Mouse (Mus musculus) stomach, embryonic 15.5 days (tissue): ENCODE measurements at regions not wholly inside any gene's neighbourhood (a gene's known extent, or its start where the extent isn't known, plus 50 kb on each side); places are given as distances from the start of the nearest gene placed in this dataset.

Experiments used
- ATAC-seq: fragments of 200-750 bp; cut with Nextera tagmentation; 2 replicates; pipeline ENCODE4 v1.8.0; 2017; ENCODE audit warnings: low read depth, moderate number of reproducible peaks, moderate TSS enrichment; ENCODE audit not compliant: insufficient read depth, low FRiP score
- H3K27ac ChIP-seq: fragments of 300-500 bp; sonication (generic); 2 replicates; pipeline ENCODE4 v1.5.1; 2015; ENCODE audit warnings: mild to moderate bottlenecking, inconsistent platforms
- H3K27me3 ChIP-seq: fragments of 300-500 bp; sonication (generic); replicated peaks from 2 replicates; pipeline ENCODE4 v1.6.1; 2015; ENCODE audit warnings: inconsistent platforms
- H3K36me3 ChIP-seq: fragments of 300-500 bp; sonication (generic); 2 replicates; pipeline ENCODE4 v1.6.1; 2015; ENCODE audit warnings: inconsistent platforms
- H3K4me1 ChIP-seq: fragments of 300-500 bp; sonication (generic); 2 replicates; pipeline ENCODE4 v1.6.1; 2015; ENCODE audit warnings: inconsistent platforms
- H3K4me2 ChIP-seq: fragments of 300-500 bp; sonication (generic); 2 replicates; pipeline ENCODE4 v1.6.1; 2015; ENCODE audit warnings: mild to moderate bottlenecking, inconsistent platforms
- H3K4me3 ChIP-seq: fragments of 300-500 bp; sonication (generic); replicated peaks from 2 replicates; pipeline ENCODE4 v1.5.1; 2015; ENCODE audit warnings: inconsistent platforms
- H3K9ac ChIP-seq: fragments of 300-500 bp; sonication (generic); 2 replicates; pipeline ENCODE4 v1.6.1; 2015; ENCODE audit warnings: inconsistent platforms
- H3K9me3 ChIP-seq: fragments of 300-500 bp; sonication (generic); 2 replicates; pipeline ENCODE4 v1.6.1; 2016; ENCODE audit warnings: inconsistent platforms
- WGBS: fragments of 180-500 bp; shearing (Covaris S2); methylation state at CpG from one replicate; pipeline ENCODE4 v1.1.7; 2015; 5-methylcytosine and 5-hydroxymethylcytosine counted together

DNA sequence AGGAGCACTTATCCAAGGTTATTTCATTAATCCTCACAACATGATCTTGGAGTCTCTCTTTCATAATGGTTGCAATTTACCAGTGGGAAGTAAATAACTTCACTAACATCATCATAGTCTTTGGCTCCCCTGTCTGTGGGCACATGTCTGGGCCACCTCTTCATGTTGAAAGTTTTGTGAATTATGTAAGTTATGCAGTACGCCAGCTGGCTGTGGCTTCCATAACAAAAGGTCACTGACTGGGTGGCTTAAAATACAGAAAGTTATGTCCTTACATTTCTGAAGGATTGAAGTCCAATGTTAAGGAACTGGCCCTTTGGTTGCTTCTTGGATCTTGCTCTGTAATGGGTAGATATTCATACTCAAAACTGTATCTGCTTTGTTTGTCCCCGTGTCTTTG lies 339.4 kb upstream of the Marcks start:
- Histone ChIP-seq H3K9me3 (no peaks in the 10 kb centered on the region), H3K9ac (no peak overlapping the region), H3K27me3 (no peaks in the 10 kb centered on the region), H3K4me1 (no peaks in the 10 kb centered on the region), H3K36me3 (no peaks in the 10 kb centered on the region), H3K4me2 (no peak overlapping the region), H3K27ac (no peak overlapping the region), H3K4me3 (no peak overlapping the region)
- no peak for ATAC-seq
- 86% methylated on average over 2 of the region's 2 CpGs for WGBS

DNA sequence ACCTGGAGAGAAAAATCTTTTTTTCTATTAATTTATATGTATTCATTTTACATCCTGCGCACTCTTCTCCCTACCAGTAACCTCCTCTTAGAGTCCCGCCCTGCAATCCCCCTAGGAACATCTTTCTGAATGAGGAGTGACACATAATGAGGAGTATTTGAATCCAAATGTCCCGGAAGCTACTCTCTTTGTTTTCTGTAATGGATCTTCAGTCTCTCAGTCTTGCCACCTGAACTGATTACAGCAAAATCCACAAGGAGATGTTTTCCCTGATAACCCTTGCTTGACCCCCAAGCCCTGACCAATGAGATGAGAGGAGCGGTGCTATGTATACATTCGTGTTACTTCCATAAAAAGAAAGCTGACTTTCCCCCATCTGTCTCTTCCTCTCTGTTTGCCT lies 334.4 kb upstream of the Marcks start:
- 65% methylated on average over 5 of the region's 5 CpGs for WGBS
- no peak overlapping the region for H3K9ac ChIP-seq
- no peaks in the 10 kb centered on the region for H3K27me3 ChIP-seq
- no peak for ATAC-seq
- H3K4me2 ChIP-seq: no peak overlapping the region
- H3K9me3 ChIP-seq: no peaks in the 10 kb centered on the region
- H3K27ac ChIP-seq: no peak overlapping the region
- H3K36me3 ChIP-seq: no peaks in the 10 kb centered on the region
- no peaks in the 10 kb centered on the region for H3K4me1 ChIP-seq
- no peak overlapping the region for H3K4me3 ChIP-seq

DNA sequence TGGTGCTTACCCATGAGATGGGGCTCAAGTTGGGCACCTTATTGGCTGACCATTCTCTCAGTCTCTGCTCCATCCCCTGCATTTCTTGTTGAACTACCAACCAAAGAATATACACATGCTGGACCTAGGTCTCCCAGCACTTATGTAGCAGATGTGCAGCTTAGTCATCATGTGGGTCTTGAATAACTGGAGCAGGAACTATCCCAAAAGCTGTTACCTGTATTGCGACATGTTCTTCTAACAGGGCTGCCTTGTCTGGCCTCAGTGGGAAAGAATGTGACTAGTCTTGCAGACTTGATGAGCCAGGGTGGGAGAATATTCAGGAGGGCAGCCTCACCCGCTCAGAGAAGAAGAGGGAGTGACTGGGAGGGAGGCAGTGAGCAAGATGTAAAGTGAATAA lies 318.7 kb upstream of the Marcks start:
- Histone ChIP-seq H3K27ac (no peak overlapping the region), H3K36me3 (no peaks in the 10 kb centered on the region)
- 79% methylated on average over 2 of the region's 2 CpGs for WGBS

DNA sequence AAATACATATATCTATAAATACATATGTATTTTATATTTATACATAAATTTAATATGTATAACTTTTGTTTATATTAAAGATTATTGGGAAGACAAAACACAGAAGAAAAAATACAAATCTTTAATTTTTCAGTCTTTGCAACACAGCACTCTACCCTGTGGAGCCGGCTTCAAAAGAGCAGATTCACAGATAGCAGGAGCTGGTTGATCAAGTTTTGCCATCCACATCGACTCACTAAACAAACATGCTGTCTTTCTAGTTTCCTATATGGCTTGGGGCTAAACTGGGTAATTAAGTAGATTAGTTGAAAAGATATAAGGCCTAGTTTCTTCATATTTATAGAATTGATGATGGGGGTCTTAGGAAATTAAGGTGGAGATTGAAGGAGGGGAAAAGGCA lies 311.2 kb upstream of the Marcks start:
- ATAC-seq: no peak
- Histone ChIP-seq H3K9me3 (no peaks in the 10 kb centered on the region), H3K4me3 (no peak overlapping the region), H3K9ac (no peak overlapping the region), H3K36me3 (no peaks in the 10 kb centered on the region), H3K27ac (no peak overlapping the region), H3K27me3 (no peaks in the 10 kb centered on the region), H3K4me2 (no peak overlapping the region), H3K4me1 (no peaks in the 10 kb centered on the region)
- WGBS: 71% methylated on average over 2 of the region's 2 CpGs

More for the DNA sequence above, 318.7 kb upstream of the Marcks start:
- no peaks in the 10 kb centered on the region for H3K4me1 ChIP-seq
- H3K9me3 ChIP-seq: no peaks in the 10 kb centered on the region
- H3K4me2 ChIP-seq: no peak overlapping the region
- no peak for ATAC-seq
- H3K9ac ChIP-seq: no peak overlapping the region
- H3K4me3 ChIP-seq: no peak overlapping the region
- no peaks in the 10 kb centered on the region for H3K27me3 ChIP-seq

DNA sequence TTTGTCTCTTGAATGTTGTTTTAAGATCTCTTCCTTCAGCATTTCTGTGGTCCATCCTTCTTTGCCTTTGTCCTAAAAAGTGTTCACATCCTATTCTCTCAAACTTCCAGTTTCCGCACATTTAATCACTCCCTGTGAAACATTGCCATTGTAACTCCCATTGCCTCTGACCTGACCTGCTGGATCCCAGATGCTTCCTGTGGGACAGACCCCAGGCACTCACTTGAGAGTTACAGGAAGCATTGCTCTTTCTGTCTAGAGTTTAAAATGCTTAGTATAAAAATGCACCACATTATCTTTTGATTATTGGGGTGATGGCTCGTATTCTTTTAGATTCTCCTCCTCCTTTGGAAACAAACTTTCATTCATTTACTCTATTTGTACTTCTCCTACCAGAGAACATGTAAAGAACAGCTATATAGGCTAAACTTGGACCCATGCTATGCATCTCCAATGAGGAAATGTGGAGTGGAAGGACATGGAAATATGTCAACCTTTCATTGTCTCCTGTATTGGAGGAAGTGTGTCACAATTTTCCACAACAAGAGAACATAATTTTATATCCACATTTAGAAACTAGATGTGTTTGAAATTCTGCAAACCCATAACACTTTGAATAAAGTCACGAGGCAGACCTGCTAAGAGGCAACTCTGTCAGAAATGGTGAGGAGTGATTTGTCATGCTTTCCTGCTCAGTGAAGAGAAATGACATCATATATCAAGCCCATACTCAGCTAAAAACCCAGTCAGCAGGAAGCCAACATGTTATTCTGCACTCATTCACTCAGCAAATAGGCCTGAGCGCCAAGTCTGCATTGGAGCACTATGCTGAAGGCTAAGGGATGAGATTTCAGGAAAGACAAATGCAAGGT lies 308.8 kb upstream of the Marcks start:
- 80% methylated on average over 4 of the region's 4 CpGs for WGBS
- ATAC-seq: no peak
- H3K27ac ChIP-seq: no peak overlapping the region
- H3K9ac ChIP-seq: no peak overlapping the region
- no peak overlapping the region for H3K4me2 ChIP-seq
- no peaks in the 10 kb centered on the region for H3K4me1 ChIP-seq
- H3K9me3 ChIP-seq: no peaks in the 10 kb centered on the region
- no peaks in the 10 kb centered on the region for H3K36me3 ChIP-seq
- H3K27me3 ChIP-seq: no peaks in the 10 kb centered on the region
- H3K4me3 ChIP-seq: no peak overlapping the region

DNA sequence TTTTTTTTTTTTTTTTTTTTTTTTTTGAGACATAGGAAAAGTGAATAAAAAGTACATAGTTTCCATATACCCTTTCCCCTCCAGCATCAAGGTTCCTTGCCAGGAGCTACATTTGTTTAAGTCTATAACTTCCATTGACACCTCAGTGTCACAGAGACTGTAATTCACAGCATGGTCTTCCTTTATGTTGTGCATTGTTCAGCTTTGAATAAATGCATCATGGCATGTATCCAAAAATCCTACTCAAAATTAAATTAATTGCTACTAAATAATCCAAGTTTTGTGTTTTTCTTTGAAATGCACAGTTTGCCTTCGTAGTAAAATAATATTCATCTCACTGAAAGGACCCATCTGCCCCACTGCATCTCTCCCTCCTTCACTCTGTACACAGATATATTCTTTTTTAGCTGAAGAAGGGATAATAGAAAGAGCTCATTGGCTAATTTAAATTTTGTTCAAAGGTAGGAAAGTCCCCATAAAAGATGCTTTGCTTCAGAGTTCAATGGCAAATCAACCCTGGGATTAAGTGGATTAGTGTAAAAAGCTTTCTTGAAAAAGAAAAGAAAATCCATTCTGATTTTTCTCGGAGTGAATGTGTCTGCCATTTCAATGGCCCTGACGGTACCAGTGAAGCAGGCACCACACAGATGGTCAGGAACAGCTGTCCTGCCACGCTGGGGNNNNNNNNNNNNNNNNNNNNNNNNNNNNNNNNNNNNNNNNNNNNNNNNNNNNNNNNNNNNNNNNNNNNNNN lies 301.3 kb upstream of the Marcks start:
- Histone ChIP-seq H3K9ac (no peak overlapping the region), H3K4me3 (no peak overlapping the region), H3K36me3 (no peaks in the 10 kb centered on the region), H3K9me3 (no peaks in the 10 kb centered on the region), H3K4me2 (no peak overlapping the region), H3K4me1 (no peaks in the 10 kb centered on the region), H3K27me3 (no peaks in the 10 kb centered on the region), H3K27ac (no peak overlapping the region)
- WGBS: 48% methylated on average over 4 of the region's 4 CpGs
- no peak for ATAC-seq

DNA sequence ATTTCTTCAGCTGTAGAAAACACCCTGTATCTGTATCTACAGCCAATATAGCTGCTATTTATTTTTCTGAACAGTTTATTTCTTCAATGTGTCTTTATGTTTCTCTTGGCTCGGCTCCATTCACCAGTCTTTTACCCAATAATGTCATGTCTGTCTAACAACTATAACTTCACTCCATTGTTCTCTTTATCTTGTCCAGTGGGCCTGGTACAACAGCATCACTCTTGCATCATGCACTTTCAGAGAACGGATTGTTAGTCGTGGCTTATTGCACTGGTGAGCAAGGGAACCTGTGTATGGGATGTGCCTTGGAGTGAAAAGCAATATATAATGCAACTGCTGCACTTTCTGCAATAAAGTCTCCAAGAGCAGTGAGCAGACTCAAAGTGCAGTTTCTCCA lies 299.6 kb upstream of the Marcks start:
- H3K27ac ChIP-seq: no peak overlapping the region
- H3K9me3 ChIP-seq: no peaks in the 10 kb centered on the region
- no peaks in the 10 kb centered on the region for H3K36me3 ChIP-seq
- ATAC-seq: no peak
- no peaks in the 10 kb centered on the region for H3K27me3 ChIP-seq
- H3K4me3 ChIP-seq: no peak overlapping the region
- H3K9ac ChIP-seq: no peak overlapping the region
- 72% methylated on average over 3 of the region's 3 CpGs for whole genome bisulfite sequencing
- H3K4me2 ChIP-seq: no peak overlapping the region
- no peaks in the 10 kb centered on the region for H3K4me1 ChIP-seq

DNA sequence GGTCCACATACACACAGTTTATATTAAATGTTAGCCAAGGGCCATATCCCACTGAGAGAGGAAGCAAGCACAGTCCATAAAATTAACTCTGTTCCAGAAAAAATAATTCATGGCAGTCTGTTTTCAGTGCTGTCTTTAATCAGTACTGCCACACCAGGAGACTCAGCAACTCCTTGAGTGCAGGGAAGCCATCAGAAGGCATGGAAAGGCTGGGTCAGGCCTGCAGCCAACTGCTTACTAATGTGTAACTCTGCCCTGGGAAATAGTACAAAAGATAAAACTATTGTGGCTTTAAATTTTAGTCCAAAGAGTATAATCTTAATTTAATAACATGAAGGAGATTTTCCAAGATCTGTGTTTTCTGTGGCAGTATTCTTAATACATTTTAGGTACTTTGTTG lies 298.1 kb upstream of the Marcks start:
- no peak overlapping the region for H3K4me3 ChIP-seq
- H3K9me3 ChIP-seq: no peaks in the 10 kb centered on the region
- no peaks in the 10 kb centered on the region for H3K4me1 ChIP-seq
- no peak overlapping the region for H3K27ac ChIP-seq
- no peak for ATAC-seq
- H3K27me3 ChIP-seq: no peaks in the 10 kb centered on the region
- H3K36me3 ChIP-seq: no peaks in the 10 kb centered on the region
- no peak overlapping the region for H3K9ac ChIP-seq
- H3K4me2 ChIP-seq: no peak overlapping the region

DNA sequence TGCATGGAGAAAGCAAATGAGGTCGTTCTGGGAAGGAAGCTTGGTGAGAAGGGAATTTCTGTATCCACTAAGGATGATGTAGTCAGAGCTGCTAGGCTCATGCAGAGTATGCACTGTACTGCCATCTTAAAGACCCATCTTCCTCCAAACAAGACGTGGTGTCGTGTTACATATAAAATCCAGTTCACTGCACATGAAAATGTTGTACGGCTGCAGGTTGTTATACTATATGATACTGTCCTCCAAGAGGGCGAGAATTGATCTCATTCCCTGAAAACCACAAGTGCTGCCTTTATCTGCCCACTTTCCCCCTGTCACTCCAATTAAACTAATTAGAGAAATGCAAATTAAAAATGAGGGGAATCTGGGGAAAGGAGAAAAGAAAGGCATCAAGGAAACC lies 295.5 kb upstream of the Marcks start:
- no peaks in the 10 kb centered on the region for H3K36me3 ChIP-seq
- WGBS: 74% methylated on average over 5 of the region's 5 CpGs
- no peaks in the 10 kb centered on the region for H3K9me3 ChIP-seq
- H3K4me2 ChIP-seq: no peak overlapping the region
- no peaks in the 10 kb centered on the region for H3K27me3 ChIP-seq
- H3K4me3 ChIP-seq: no peak overlapping the region
- no peak overlapping the region for H3K9ac ChIP-seq
- no peak overlapping the region for H3K27ac ChIP-seq
- no peaks in the 10 kb centered on the region for H3K4me1 ChIP-seq
- ATAC-seq: no peak

DNA sequence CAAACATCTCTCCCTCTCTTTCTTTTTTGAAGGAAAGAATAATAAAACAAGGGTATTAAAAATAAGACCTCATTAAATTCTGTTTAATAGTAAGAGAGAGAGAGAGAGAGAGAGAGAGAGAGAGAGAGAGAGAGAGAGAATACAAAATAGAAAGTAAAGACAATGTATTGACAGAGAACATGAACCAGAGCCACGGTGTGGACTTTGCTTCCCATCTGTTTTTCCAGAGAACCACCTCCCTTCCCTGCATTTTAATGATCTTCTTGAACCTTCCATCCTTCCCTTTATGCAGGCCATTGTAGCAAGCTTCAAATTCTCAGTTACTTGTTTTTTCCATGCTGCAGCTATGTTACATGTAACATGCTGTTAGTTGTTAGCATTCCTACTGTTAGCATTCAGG lies 284.3 kb upstream of the Marcks start:
- no peaks in the 10 kb centered on the region for H3K27me3 ChIP-seq
- no peak for ATAC-seq
- no peaks in the 10 kb centered on the region for H3K9me3 ChIP-seq
- WGBS: 8% methylated on average over 1 of the region's 1 CpGs
- no peak overlapping the region for H3K9ac ChIP-seq
- no peaks in the 10 kb centered on the region for H3K36me3 ChIP-seq
- H3K4me1 ChIP-seq: no peaks in the 10 kb centered on the region
- H3K27ac ChIP-seq: no peak overlapping the region
- H3K4me3 ChIP-seq: no peak overlapping the region
- no peak overlapping the region for H3K4me2 ChIP-seq

DNA sequence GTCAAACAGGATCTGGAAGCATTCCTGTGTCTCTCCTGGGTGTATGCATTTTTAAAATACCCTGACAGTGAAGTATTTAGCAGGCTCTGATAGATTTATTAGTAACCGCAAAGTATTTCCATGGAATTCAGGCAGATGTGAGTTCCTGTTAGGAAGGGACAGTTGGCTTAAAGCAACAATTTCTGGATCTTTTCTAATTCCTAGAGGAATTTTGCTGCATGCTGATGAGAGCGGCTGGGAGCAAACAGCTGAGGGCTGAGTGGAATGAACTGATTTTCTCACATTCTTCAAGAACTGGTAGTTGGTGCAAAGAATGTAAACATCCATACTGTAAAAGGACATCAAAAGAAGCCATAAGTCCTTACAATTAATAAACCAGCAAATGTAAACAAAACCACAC lies 283.9 kb upstream of the Marcks start:
- no peak overlapping the region for H3K27ac ChIP-seq
- no peak overlapping the region for H3K9ac ChIP-seq
- no peak overlapping the region for H3K4me3 ChIP-seq
- no peak overlapping the region for H3K4me2 ChIP-seq
- no peaks in the 10 kb centered on the region for H3K9me3 ChIP-seq
- no peaks in the 10 kb centered on the region for H3K27me3 ChIP-seq
- no peaks in the 10 kb centered on the region for H3K4me1 ChIP-seq
- no peaks in the 10 kb centered on the region for H3K36me3 ChIP-seq
- 27% methylated on average over 2 of the region's 2 CpGs for WGBS
- no peak for ATAC-seq

DNA sequence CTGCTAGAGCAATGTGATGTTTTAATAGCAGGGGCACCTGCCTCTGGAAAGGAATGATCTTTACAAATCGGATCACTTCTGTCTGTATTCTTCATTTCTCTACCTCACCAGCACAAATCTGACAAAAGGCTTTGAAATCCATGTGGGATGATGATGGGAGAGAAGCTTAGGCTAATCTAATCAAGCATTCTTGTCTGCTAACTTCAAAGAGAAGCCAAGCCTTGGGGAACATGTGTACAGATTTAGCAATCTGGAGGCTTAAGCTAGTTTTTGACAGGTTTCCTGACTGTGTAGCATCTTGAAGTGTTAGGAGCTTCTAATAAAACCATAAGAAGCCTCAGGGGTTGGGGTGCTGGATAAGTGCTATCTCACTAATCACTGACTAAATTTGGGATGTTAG lies 277.6 kb upstream of the Marcks start:
- Histone ChIP-seq H3K4me3 (no peak overlapping the region), H3K27me3 (no peaks in the 10 kb centered on the region), H3K9me3 (no peaks in the 10 kb centered on the region), H3K27ac (no peak overlapping the region), H3K36me3 (no peaks in the 10 kb centered on the region), H3K9ac (no peak overlapping the region), H3K4me2 (no peak overlapping the region), H3K4me1 (no peaks in the 10 kb centered on the region)
- WGBS: 82% methylated on average over 1 of the region's 1 CpGs
- ATAC-seq: no peak
